Mouse (Mus musculus) stomach, postnatal 0 days (tissue): ENCODE results near the gene Ccn6.

Experiments used
- CTCF ChIP-seq: IDR thresholded peaks from 2 replicates; pipeline ENCODE4 v1.5.1; 2016; ENCODE audit warnings: antibody characterized with exemption, low read depth, mild to moderate bottlenecking, moderate library complexity
- EP300 ChIP-seq: optimal IDR thresholded peaks from 2 replicates; pipeline ENCODE3; 2016; ENCODE audit warnings: antibody characterized with exemption

GRCm38 (mm10) chr10:39162666-39163484 lies 719 bp downstream of the Ccn6 start:
- no peak for TF ChIP-seq CTCF
- no peak for TF ChIP-seq EP300
